Mouse (Mus musculus) testis, postnatal 10 days (tissue): ENCODE data around the gene Ablim2.

Experiments
- DNase-seq: peaks from one replicate; pipeline ENCODE4 v3.0.0; 2021; ENCODE audit warnings: low spot score

Gene Ablim2

DNA sequence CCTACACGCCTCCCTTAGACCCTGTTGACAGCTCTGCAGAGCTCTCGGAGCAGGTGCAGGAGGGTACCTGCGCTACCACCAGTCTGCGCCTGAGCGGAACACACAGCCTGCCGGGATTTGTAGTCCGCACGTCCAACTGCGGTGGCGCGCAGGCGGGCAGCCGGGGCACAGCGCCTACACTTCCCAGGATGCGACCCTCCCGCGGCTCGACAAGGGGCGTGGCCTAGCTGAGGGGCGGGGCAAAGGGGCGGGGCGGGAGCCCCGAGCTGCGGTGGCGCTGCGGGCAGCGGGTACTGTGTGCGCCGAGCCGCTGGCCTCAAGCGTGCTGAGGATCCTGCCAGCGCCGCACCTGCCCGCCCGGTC is at the start of gene Ablim2:
Ablim2 (plus strand) TSS at position 242 of the 363 bp plus-strand sequence.
- DNase-seq, result peak; percentile 91

- no peak for DNase-seq
Observed at GRCm38 (mm10) chr5:35710481-35710880, 47.2 kb upstream of the Ablim2 start.

DNA sequence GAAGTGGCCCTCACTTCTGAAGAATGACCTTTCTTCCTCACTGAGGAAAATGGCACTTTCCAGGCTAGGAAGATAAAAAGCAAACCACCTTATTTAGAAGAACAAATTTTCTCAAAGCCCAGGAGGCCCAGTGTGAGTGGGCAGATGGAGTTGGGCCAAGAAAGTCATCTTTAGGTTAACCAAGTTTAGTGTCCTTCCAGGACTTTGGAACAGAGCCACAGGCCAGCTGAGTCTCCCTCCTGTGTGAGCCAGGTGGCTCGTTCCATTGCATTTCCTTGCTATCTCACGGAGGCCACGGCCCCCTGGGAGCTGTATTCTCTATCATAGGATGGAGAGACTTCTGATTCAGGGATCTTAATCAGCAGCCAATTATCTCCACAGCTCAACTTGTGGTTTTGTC is 46.7 kb upstream of the Ablim2 start:
- no peak for DNase-seq

DNA sequence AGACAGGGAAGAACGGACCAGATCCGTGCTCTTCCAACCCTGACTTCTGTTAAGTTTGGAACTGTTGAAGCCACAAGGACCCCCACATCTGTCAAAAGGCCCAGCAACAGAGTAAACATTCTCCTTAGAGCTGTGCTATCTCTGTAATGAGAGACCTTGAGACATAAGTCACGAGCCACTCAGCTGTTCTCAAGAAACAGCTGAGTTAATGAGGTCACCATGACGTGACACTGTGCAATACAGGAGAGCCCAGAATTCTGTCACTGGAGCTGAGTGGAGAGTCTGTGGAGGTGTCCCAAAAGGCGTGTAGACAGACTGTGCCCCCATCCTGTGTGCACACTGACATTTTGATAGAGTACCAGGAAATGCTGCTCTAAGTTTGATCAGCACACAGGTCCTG is 45.2 kb upstream of the Ablim2 start:
- no peak for DNase-seq

- peak; percentile 89 for DNase-seq
Observed at GRCm38 (mm10) chr5:35713649-35714354, 43.9 kb upstream of the Ablim2 start.

- no peak for DNase-seq
Observed at GRCm38 (mm10) chr5:35717455-35717854, 40.2 kb upstream of the Ablim2 start.

DNA sequence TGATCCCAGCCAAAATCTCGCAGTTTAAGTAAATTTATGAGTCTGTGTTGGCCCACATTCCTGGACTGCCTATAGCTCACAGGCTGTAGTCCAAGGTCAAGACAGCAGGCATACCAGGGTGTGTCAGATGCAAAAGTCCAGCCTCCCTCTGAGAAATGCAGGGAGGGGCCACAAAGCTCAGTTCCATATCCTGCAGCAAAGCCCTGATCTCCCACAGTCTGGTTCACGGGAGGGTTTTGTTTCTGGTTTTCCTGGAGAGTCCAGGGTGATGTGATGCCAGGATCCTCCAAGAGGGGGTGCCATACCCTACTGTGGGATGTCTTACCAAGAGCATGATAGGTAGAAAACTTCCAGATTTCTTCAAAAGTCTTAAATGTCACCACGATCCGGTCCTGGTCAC is 39.7 kb upstream of the Ablim2 start:
- peak; percentile 82 for DNase-seq

DNA sequence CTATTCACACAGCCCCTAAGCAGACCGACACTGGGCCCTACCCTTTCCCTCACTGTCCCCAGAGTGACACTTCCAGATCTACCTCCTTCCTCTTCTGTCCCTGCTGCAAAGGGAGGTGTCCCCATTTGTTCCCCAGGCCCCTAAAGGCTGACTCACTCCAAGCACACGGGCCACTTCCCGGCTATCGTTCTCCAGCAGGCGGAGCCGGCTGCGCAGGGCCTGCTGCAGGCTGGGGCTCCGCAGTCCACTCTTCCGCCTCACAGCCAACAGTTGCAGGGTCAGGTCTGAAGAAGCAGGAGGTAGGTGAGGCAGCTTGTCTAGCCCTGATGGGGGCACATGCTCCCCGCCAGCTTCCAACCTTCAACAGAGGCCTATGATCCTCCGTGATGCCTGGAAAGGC is 38.9 kb upstream of the Ablim2 start:
- no peak for DNase-seq

DNA sequence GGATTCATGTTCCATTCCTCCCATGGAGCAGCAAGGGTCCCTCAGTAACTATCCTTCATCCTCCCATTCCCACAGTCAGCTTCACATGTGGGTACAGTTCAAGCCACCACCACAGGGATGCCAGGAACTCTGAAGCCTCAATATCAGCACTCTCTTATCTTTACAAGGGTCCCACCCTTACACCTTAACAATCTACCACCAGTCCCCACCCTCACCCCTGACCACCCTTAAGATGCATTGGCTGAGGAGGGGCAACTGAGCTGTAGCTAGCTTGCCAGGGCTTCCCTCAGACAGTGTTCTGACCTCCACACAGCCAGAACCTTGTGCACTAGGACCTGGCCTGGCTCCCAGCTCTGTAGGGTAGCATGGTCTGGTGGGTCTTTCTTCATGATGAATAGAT is 38.3 kb upstream of the Ablim2 start:
- no peak for DNase-seq

DNA sequence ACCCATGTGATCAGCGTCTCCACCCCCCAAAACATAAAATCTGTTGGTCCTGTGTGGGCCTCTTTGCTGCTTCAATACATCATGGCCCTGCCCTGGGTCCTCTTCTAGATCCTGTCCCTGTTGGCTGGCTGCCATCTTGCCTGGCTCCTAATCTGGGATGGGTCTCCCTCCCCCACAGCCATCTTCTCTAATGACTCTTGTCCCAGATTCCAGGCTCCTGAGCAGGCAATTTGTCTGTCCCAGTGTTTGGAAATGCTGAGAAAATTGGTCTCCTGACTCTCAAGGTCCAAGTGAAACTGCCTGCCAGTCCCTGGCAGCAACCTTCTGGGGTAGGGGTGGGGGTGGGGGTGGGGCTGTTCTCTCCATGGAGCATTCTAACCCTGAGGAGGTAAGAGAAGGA is 37.8 kb upstream of the Ablim2 start:
- peak; percentile 79 for DNase-seq

- DNase-seq, result no peak
Observed at GRCm38 (mm10) chr5:35721933-35722332, 35.7 kb upstream of the Ablim2 start.

DNA sequence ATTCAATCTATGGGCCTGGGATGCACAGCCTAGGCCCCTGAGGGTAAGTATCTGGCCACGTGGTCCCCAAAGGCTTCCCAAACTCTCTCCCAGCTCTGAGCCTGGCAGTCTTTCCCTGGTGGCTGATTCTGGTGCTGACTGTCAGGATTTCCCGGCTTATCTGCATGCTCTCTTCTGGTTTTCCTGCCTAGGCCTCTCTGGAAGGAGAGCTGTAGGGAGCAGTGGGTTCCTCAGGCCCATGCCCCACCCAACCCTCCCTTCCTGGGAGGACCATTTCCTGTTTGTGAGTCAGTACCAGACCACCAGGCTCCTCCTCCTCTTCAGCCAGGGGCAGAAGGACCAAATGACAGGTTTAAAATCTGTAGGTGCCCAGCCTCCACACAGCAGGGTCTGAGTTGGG is 35.0 kb upstream of the Ablim2 start:
- no peak for DNase-seq

GRCm38 (mm10) chr5:35723900-35724299 is 33.8 kb upstream of the Ablim2 start:
- DNase-seq, result no peak

DNA sequence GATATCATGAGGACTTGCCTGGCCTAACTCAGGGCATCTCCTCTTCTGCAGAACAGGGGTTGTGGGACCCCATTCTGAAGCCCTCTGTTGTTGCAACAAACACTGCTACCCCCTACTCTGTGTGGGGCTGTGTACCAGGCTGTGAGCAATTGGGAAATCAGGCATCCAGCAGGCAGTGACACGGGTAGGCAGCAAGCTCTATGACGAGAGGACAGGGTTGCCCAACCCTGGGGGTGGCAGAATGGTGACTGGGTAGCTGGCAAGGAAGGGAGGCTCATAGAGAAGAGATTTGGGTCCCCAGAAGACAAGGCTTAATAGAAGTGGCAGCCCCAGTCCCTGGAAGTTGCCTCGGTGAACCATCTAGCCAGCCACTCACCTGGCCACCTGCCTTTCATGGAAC is 31.8 kb upstream of the Ablim2 start:
- no peak for DNase-seq

DNA sequence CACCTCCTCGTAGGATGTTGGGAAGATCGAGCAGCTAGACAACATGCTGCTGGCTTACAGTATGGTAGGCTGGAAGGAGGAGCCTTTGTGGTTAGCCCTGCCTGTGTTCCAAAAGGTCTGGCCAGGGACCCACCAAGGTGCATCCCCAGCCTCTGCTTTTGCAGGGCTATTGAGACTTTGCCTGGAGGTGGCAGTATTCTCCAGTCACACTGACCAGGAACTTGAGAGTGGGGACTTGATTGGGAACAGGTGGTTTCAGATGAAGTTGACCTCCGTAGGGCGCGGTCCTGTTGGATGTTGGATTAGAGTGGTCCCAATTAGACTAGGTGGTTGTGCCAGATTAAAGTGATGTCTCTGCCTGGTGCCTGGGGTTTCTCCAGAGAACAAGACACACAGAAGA is 30.2 kb upstream of the Ablim2 start:
- no peak for DNase-seq

GRCm38 (mm10) chr5:35728344-35728956 is 29.2 kb upstream of the Ablim2 start:
- DNase-seq, result no peak

DNA sequence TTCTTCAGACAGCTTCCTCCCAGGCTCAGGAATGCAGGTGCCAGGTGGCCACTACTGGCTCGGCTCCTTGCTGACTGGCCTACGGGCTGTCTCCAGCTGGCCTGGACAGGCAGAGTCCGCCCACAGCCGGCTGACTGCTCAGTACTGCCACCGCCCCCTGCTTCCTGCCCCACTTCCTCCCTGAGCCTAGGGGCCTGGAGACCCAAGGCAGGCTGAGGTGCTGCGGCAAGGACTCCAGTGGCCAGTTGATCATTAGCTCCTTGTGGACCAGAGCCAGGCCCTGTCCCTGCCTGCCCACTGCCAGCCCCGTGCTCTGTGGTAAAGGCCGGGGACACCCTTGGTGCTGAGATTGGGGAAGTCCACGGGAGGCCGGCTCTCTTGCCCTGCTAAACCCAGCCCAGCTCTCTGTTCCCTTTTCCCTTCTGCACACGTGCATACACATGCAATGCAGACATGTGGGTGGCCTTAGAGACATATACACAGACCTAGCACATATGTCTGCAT is 28.7 kb upstream of the Ablim2 start:
- peak; percentile 66 for DNase-seq

DNA sequence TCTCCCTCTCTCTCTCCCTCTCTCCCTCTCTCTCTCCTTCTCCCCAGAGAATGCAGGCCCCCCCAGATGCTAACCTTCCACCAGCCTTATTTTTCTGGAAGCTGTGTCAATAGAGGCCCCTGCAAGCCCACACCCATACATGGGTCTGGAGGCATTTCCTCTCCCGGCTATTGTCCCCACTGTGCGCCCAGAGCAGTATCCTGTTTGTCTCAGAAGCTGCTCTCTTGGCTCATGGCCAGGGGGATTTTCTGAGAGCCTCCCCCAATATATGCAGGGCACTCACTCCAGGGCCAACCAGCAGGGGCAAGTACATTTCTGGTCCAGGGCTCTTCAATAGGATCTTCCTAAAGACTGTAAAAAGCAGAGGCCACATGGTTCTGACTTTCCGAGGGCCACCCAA is 27.8 kb upstream of the Ablim2 start:
- no peak for DNase-seq

DNA sequence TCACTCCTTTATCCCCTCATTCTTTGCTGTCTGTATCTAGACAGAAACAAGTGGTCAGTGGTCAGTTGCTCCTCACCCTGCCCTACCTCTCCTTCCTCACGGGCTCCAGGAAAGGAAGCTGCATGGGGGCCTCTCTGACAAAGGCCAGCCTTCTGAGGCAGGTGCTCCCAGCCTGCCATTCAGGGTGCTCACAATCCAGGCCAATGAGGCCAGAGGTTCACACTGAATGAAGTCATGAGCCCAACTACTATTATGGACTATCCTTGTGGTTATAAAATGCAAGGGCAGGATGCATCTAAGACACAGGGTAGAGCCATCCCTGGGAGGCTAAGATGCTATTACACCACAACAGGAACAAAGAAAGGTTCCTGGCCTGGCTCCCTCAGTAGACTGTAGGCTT is 27.1 kb upstream of the Ablim2 start:
- DNase-seq, result no peak

DNA sequence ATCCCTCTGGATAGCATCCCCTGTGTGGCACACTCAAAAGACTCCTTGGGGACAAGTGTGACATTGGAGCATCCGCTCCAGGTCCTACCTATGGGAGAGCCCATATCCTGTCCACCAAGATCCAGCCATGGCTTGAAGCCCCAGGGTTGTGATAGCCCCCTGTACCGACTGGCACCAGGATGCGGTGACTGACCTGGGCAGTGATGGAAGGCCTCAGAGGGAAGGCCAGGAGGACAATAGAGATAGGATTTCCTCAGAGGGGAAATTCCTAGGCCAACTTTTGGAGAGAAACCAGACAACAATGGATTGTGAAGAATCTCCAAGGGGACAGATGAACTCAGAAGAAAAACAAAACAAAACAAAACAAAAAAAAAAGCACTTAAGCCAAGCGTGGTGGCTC is 26.7 kb upstream of the Ablim2 start:
- no peak for DNase-seq

- DNase-seq, result no peak
Observed at GRCm38 (mm10) chr5:35733523-35733922, 24.2 kb upstream of the Ablim2 start.

DNA sequence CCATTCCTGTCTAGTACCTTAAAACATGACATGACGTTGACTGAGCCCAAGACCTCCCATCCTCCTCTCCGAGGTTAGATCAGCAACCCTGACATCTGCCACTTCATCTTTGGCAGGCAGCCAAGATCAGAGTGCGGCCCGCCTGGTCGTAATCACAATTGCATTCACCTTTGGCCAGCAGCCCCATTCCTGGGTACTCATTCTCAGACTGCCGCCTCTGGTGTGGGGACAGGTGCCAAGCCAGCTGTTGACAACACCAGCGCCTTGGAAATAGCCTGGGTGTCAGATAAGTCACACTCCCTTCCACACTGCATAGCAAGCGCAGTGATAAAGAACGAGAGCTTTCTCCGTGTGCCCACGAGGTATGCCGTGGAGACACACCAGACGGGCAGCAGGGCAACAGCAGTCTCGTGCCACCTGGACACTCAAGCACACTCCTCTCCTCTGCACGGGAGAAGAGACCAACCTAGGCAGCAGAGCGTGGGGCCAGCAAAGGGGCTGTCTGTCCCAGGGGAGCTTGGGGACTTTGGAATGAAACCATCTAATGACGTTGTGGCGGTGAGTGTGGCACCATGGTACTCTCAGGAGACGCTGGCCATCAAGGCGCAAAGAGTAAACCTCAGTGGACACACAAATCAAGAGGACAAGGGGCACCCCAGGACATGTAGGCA is 20.3 kb upstream of the Ablim2 start:
- DNase-seq, result peak; percentile 55

DNA sequence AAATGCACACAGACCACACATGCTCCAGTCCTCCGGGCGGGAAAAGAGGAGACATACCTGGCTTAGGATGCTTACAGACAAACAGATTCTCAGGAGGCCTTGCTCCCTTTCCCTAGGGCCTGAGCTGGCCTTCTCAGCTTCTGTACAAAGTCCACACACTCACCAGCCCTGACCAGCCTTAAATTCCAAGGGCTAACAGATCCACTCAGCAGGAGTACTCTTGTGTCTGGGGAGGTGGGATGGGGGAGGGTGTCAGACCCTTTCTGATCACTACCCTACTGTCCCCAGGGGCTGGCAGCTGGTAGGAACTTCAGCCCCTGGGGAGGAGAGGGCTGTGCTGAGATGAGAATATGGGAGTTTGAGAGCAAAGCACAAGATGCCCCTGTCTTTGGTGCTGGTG is 18.7 kb upstream of the Ablim2 start:
- no peak for DNase-seq
